Mouse (Mus musculus) embryonic facial prominence, embryonic 12.5 days (tissue): ENCODE measurements around the gene Ppp1r16b. TPM values are rescaled to one million over a fixed set of nuclear protein-coding genes. Genes with fewer than 3 reads are reported as not detected.
"Not testable (repeated sequence)": the region's sequence is repeated elsewhere in the genome, so short reads cannot be mapped to it uniquely, and the experiment has no call there.

Experiments
- ATAC-seq: fragments of 200-750 bp; cut with Nextera tagmentation; 2 replicates; pipeline ENCODE4 v1.8.0; 2017; ENCODE audit not compliant: insufficient number of reproducible peaks, insufficient read depth, low FRiP score, low TSS enrichment
- H3K27ac ChIP-seq: fragments of 300-500 bp; sonication (generic); 2 replicates; pipeline ENCODE4 v1.5.1; 2016; ENCODE audit warnings: mild to moderate bottlenecking
- H3K27me3 ChIP-seq: fragments of 300-500 bp; sonication (generic); 2 replicates; pipeline ENCODE4 v1.6.1; 2016; ENCODE audit warnings: mild to moderate bottlenecking, moderate library complexity
- H3K36me3 ChIP-seq: fragments of 300-500 bp; sonication (generic); 2 replicates; pipeline ENCODE4 v1.6.1; 2016; ENCODE audit warnings: mild to moderate bottlenecking
- H3K4me1 ChIP-seq: fragments of 300-500 bp; sonication (generic); 2 replicates; pipeline ENCODE4 v1.6.1; 2016
- H3K4me2 ChIP-seq: fragments of 300-500 bp; sonication (generic); replicated peaks from 2 replicates; pipeline ENCODE4 v1.6.1; 2016; ENCODE audit warnings: mild to moderate bottlenecking, moderate library complexity
- H3K4me3 ChIP-seq: fragments of 300-500 bp; sonication (generic); 2 replicates; pipeline ENCODE4 v1.5.1; 2016; ENCODE audit warnings: mild to moderate bottlenecking
- H3K9ac ChIP-seq: fragments of 300-500 bp; sonication (generic); 2 replicates; pipeline ENCODE4 v1.6.1; 2016; ENCODE audit warnings: mild to moderate bottlenecking, moderate library complexity
- H3K9me3 ChIP-seq: fragments of 300-500 bp; sonication (generic); 2 replicates; pipeline ENCODE4 v1.6.1; 2016; ENCODE audit warnings: mild to moderate bottlenecking, moderate library complexity
- WGBS: fragments of 180-500 bp; shearing (Covaris S2); methylation state at CpG from one replicate; pipeline ENCODE4 v1.1.7; 2016; 5-methylcytosine and 5-hydroxymethylcytosine counted together
- polyA plus RNA-seq: library from polyadenylated mRNA; unstranded; fragments of >200 nt; fragmentation: Nextera tagmentation; extraction: Ambion mirVana; gene quantifications from 2 replicates; pipeline ENCODE4 v1.2.1, GENCODE M21; 2016

The Ppp1r16b gene
- polyA plus RNA-seq, 1 experiment from 2014 or later: 2.5 TPM

DNA sequence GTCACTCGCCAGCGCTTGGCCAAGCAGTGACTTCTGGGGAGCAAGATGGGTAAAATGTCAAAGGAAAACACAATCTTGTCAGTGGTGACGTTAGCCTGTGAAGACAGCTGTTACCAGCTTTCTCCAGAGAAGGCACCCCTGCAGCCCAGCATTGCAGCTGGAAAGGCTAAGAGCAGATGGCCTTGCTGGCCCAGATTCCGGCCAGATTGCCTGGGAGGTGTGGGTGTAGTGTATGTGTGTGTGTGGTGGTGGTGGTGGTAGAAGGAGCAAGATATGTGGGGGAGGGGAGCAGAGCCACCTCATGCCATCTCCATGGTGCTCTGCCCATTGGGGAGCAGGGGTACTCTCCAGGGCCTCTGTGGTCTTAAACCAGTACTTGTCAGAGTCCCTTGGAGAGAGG is 67.9 kb downstream of the Ppp1r16b start:
- 78% methylated on average over 4 of the region's 4 CpGs for WGBS
- H3K4me2 ChIP-seq: no peak overlapping the region
- H3K27me3 ChIP-seq: no peaks in the 10 kb centered on the region
- no peaks in the 10 kb centered on the region for H3K36me3 ChIP-seq
- H3K9ac ChIP-seq: no peak overlapping the region
- no peaks in the 10 kb centered on the region for H3K9me3 ChIP-seq
- no peak for ATAC-seq
- H3K4me3 ChIP-seq: no peak overlapping the region
- H3K27ac ChIP-seq: no peak overlapping the region
- no peaks in the 10 kb centered on the region for H3K4me1 ChIP-seq

DNA sequence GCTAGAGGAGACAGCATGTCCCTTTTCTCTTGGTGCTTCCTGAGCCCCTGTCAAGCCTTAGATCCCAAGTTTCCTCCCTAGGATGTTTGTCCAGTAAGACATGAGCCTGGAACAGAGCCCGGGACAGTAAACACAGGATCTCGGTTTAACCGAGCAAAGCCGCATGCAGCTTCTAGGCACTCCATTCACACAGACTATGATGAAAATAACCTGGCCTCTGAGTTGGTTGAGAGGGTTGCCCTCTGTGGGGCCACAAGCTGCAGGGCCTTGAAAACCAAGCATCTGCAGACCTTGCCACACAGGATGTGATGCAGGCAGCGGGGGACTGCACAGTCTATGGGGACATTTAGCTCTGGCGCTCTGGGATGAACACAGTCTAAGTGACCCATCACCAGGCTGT is 68.7 kb downstream of the Ppp1r16b start:
- 84% methylated on average over 6 of the region's 6 CpGs for WGBS
- H3K27me3 ChIP-seq: no peaks in the 10 kb centered on the region
- no peak overlapping the region for H3K4me3 ChIP-seq
- H3K27ac ChIP-seq: no peak overlapping the region
- no peaks in the 10 kb centered on the region for H3K4me1 ChIP-seq
- H3K4me2 ChIP-seq: no peak overlapping the region
- H3K36me3 ChIP-seq: no peaks in the 10 kb centered on the region
- H3K9me3 ChIP-seq: no peaks in the 10 kb centered on the region
- H3K9ac ChIP-seq: no peak overlapping the region
- ATAC-seq: no peak

DNA sequence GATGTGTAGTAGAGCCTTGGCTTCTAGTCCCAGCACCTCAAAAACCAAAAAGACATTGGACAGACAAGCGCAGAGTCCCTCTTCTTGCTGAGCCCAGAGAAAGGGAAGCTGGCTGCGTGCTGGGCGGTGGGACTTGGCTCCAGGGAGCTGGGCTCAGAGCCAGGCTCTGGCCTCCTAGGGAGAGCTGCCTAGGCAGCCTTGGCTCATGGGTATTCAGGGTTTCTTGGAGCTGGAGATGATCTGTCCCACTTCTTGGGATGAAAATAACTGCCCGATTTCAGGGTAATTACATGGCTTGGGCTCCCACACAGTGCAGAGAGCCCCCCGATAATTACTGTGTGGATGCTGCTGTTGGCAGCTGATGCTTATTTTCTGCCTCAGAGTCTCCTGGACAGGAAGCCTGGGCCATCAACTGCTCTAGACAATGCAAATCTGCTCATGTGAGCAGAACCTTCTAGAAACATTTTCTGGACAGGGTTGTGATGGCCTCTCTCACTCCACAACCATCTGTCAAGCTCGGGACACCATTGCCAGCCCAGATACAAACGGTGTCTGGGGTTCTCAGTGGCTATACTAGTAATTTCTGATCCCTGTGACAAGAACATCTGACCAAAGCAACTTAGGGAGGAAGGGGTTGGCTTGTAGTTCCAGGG is 69.4 kb downstream of the Ppp1r16b start:
- Histone ChIP-seq H3K9me3 (no peaks in the 10 kb centered on the region), H3K4me2 (no peak overlapping the region), H3K4me3 (no peak overlapping the region), H3K9ac (no peak overlapping the region), H3K27me3 (no peaks in the 10 kb centered on the region), H3K4me1 (no peaks in the 10 kb centered on the region), H3K36me3 (no peaks in the 10 kb centered on the region), H3K27ac (no peak overlapping the region)
- WGBS: 86% methylated on average over 7 of the region's 7 CpGs
- ATAC-seq: no peak

DNA sequence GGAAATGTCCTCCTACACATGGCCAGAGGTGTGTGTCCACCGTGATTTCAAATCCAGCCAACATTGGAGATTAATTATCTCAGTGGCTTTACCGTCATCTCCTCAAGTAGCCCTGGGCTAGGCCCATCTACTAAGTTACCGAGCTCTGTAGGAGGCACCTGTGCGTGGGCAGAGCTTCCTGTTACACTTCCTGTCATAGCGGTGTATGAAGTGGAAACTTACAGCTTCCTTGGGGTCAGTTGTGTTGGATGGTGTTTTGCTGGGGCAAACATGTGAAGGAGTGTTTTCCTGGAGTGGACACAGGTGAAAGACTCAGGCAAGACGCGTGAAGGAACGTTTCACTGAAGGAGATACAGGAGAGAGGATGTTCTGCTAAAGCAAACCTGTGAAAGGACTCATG is 70.1 kb downstream of the Ppp1r16b start:
- no peaks in the 10 kb centered on the region for H3K27me3 ChIP-seq
- no peak overlapping the region for H3K4me2 ChIP-seq
- H3K9ac ChIP-seq: no peak overlapping the region
- H3K9me3 ChIP-seq: no peaks in the 10 kb centered on the region
- no peak for ATAC-seq
- no peaks in the 10 kb centered on the region for H3K36me3 ChIP-seq
- WGBS: 88% methylated on average over 8 of the region's 8 CpGs
- H3K27ac ChIP-seq: no peak overlapping the region
- no peaks in the 10 kb centered on the region for H3K4me1 ChIP-seq
- H3K4me3 ChIP-seq: no peak overlapping the region

DNA sequence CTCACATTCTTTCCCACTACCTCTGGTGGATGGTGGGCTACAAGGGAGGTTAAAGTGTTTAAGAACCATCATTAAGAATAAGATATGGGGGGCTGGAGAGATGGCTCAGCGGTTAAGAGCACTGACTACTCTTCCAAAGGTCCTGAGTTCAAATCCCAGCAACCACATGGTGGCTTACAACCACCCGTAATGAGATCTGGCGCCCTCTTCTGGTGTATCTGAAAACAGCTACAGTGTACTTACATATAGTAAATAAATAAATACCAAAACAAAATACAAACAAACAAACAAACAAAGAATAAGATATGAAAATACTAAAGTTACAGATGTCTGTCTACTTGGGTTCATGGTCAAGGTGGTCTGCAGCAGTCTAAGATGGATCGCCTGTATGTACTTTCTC is 71.0 kb downstream of the Ppp1r16b start:
- H3K36me3 ChIP-seq, H3K4me2 ChIP-seq, ATAC-seq, H3K4me1 ChIP-seq, H3K9me3 ChIP-seq, H3K27ac ChIP-seq, H3K9ac ChIP-seq, H3K4me3 ChIP-seq, H3K27me3 ChIP-seq: not testable (repeated sequence)
- WGBS: 77% methylated on average over 4 of the region's 4 CpGs

DNA sequence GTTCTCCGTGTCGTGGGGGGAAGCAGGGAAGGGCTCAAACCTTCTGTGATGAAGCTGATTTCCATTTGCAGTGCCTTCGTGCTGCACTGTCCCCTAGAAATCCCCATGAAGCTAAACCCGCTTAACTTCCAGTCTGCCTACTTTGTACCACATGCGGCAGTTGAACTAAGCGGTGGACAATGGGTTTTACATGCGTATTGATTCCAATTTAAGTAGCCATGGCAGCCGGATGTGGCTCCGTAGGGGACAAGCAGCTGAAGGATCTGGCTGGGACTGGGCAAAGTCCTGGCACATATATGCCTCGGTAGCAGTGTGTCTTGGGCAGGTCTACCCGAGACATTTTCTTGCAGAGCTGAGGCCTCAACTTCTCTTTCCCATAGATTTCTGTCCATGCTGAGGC is 73.4 kb downstream of the Ppp1r16b start:
- Histone ChIP-seq H3K27me3 (no peaks in the 10 kb centered on the region), H3K9me3 (no peaks in the 10 kb centered on the region), H3K36me3 (no peaks in the 10 kb centered on the region), H3K4me1 (no peaks in the 10 kb centered on the region), H3K9ac (no peak overlapping the region), H3K27ac (no peak overlapping the region), H3K4me3 (no peak overlapping the region), H3K4me2 (no peak overlapping the region)
- 88% methylated on average over 11 of the region's 11 CpGs for WGBS
- ATAC-seq: no peak

DNA sequence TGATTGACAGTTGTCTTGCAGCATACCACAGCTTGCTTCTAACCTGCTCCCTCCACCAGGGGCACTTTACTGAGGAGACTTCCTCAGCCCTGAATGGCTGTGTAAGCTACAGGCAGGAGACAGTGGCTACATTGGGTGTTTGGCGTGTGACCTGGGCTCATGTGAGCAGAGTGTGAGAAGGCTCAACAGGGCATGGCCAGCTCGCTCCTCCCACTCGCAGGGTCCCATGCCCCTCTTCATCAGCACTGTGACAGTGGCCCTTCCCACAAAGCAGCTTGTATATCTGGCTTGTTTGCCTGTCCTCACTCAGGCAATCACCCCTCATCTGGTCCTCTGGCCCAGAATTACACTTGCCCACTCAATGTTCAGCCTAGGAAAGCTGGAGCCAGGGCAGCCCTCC is 73.9 kb downstream of the Ppp1r16b start:
- Histone ChIP-seq H3K9ac (no peak overlapping the region), H3K9me3 (no peaks in the 10 kb centered on the region), H3K27ac (no peak overlapping the region), H3K36me3 (no peaks in the 10 kb centered on the region), H3K4me2 (no peak overlapping the region), H3K4me3 (no peak overlapping the region), H3K4me1 (no peaks in the 10 kb centered on the region), H3K27me3 (no peaks in the 10 kb centered on the region)
- WGBS: 82% methylated on average over 3 of the region's 3 CpGs
- no peak for ATAC-seq

DNA sequence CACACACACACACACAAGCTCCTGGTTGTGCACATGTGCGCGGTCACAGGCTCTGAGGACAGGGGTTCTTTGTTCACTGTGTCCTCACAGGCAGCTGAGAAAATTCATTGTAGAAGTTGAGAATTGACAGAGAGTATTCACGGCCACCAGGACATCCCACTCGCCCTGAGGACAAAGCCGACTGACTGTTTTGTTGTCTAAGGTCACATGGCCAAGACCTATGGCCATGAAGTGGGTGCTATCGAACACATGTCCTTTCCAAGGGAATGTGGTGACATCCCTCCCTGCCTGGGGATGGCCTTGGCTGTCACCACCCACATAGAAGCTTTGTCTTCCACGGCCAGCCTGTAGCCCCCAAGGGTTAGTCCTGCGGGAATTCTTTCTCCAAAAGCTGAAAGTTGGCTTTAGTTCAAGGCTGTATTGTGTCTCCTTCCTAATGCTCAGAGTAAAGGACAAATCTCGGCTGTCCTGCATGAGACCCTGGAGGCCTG is 75.9 kb downstream of the Ppp1r16b start:
- Histone ChIP-seq H3K36me3 (no peaks in the 10 kb centered on the region), H3K27ac (no peak overlapping the region), H3K4me2 (no peak overlapping the region), H3K9ac (no peak overlapping the region), H3K4me1 (no peaks in the 10 kb centered on the region), H3K9me3 (no peaks in the 10 kb centered on the region), H3K27me3 (no peaks in the 10 kb centered on the region), H3K4me3 (no peak overlapping the region)
- no peak for ATAC-seq
- WGBS: 50% methylated on average over 9 of the region's 9 CpGs

DNA sequence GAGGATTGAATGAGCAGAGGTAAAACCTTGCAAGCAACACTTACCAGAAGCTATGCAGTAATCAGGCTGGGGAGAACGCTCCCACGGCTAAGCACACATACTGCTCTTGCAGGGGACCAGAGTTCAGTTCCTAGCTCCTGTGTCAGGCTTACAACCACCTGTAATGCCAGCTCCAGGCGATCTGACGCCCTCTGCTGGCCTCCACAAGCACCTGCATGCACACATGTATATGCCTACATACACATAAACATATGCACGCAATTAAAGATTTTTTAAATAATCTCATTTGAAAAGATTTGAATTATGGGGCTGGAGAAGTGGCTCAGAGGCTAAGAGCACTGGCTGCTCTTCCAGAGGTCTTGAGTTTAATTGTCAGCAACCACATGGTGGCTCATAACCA is 77.2 kb downstream of the Ppp1r16b start:
- no peaks in the 10 kb centered on the region for H3K27me3 ChIP-seq
- no peak overlapping the region for H3K27ac ChIP-seq
- no peak overlapping the region for H3K4me2 ChIP-seq
- H3K9me3 ChIP-seq: no peaks in the 10 kb centered on the region
- no peak for ATAC-seq
- H3K36me3 ChIP-seq: no peaks in the 10 kb centered on the region
- no peaks in the 10 kb centered on the region for H3K4me1 ChIP-seq
- 77% methylated on average over 5 of the region's 5 CpGs for WGBS
- H3K4me3 ChIP-seq: no peak overlapping the region
- no peak overlapping the region for H3K9ac ChIP-seq

DNA sequence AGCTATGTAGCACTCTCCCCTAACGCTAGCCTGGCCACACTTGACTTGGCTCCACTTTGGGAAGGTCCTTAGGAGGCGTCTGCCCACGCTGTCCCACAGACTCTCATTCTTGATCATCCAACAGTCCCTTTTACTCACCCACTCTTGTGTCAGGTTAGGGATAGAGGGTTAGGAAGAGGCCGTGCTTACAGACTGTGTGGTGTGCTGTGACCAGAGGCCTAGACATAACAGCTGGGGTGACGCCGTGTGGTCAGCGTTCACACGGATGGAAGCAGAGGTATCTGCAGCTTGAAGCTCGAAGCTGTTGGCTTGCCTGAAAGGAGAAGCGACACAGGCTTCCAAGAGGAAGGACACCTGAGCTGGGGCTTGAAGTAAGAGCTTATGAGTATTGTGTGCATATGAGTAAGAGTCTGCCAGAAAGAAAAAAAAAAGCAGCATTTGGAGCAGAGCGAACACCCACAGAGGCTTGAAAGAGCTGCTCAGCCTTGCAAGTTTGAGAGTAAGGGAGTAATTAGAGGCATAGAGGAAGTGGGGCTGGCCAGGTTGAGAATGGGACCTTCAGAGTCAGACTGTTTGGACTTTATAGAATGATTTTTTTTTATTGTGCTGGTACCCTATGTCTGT is 78.4 kb downstream of the Ppp1r16b start:
- Histone ChIP-seq H3K9me3 (no peaks in the 10 kb centered on the region), H3K4me1 (no peaks in the 10 kb centered on the region), H3K4me2 (no peak overlapping the region), H3K27ac (no peak overlapping the region), H3K36me3 (no peaks in the 10 kb centered on the region), H3K27me3 (no peaks in the 10 kb centered on the region), H3K4me3 (no peak overlapping the region), H3K9ac (no peak overlapping the region)
- WGBS: 88% methylated on average over 11 of the region's 11 CpGs
- no peak for ATAC-seq

DNA sequence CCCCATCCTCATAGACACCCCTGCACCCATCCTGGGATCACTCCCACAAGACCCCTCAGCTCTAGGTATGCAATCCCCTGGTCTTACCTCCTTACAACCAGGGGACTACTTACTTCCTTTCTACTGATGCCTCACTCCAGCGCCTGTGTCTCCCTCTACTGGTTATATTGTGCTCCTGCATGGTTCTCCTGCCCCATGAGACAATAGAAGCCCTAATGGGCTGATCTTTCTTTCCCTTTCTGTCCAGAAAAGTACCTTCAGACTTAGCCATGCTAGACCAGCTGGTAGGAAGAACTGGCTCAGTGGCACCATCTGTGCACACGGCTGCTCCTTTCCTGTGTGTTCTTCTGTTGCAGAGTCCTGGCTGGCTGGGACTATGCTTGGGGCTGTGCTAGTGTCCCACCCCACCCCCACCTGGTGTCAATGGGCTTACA is 79.9 kb downstream of the Ppp1r16b start:
- H3K27me3 ChIP-seq: no peaks in the 10 kb centered on the region
- no peaks in the 10 kb centered on the region for H3K9me3 ChIP-seq
- no peak overlapping the region for H3K4me3 ChIP-seq
- H3K4me2 ChIP-seq: no peak overlapping the region
- H3K36me3 ChIP-seq: no peaks in the 10 kb centered on the region
- H3K9ac ChIP-seq: no peak overlapping the region
- no peak overlapping the region for H3K27ac ChIP-seq
- no peaks in the 10 kb centered on the region for H3K4me1 ChIP-seq
- no peak for ATAC-seq
- 26% methylated on average over 2 of the region's 2 CpGs for WGBS

DNA sequence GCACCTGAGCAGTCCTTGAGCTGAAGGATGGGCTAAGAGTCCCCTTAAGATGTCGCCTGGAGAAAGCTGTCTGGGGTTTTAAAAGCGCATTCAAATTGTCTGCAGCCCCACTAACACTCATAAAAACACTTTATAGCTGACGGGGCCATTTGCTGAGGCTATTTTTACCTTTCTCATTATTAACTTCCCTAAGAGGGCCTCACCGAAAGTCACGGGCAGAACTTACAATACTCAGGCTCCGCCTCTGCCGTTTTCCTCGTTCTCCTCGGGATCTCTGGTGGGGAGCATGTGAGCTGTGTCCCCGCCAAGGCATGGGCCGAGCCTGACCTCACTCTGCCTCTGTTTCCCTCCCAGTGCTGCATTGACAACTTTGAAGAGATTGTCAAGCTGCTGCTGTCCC is 81.0 kb downstream of the Ppp1r16b start:
- no peaks in the 10 kb centered on the region for H3K36me3 ChIP-seq
- H3K9ac ChIP-seq: no peak overlapping the region
- no peak overlapping the region for H3K27ac ChIP-seq
- no peaks in the 10 kb centered on the region for H3K27me3 ChIP-seq
- H3K4me3 ChIP-seq: no peak overlapping the region
- H3K4me1 ChIP-seq: no peaks in the 10 kb centered on the region
- WGBS: 78% methylated on average over 11 of the region's 11 CpGs
- no peak for ATAC-seq
- no peaks in the 10 kb centered on the region for H3K9me3 ChIP-seq
- no peak overlapping the region for H3K4me2 ChIP-seq
